Mouse (Mus musculus) liver, embryonic 12.5 days (tissue): ENCODE data around the gene Lcn10. TPM values are rescaled to one million over a fixed set of nuclear protein-coding genes. Genes with fewer than 3 reads are reported as not detected.
"Not testable (repeated sequence)": the region's sequence is repeated elsewhere in the genome, so short reads cannot be mapped to it uniquely, and the experiment has no call there.

Experiments used
- ATAC-seq: fragments of 200-750 bp; cut with Nextera tagmentation; 2 replicates; pipeline ENCODE4 v1.8.0; 2017; ENCODE audit warnings: moderate number of reproducible peaks, mild to moderate bottlenecking, moderate library complexity
- H3K27ac ChIP-seq: fragments of 300-500 bp; sonication (generic); 2 replicates; pipeline ENCODE4 v1.5.1; 2016; ENCODE audit warnings: mild to moderate bottlenecking
- H3K27me3 ChIP-seq: fragments of 300-500 bp; sonication (generic); replicated peaks from 2 replicates; pipeline ENCODE4 v1.6.1; 2016; ENCODE audit warnings: mild to moderate bottlenecking, moderate library complexity
- H3K36me3 ChIP-seq: fragments of 300-500 bp; sonication (generic); 2 replicates; pipeline ENCODE4 v1.6.1; 2016; ENCODE audit warnings: mild to moderate bottlenecking, moderate library complexity
- H3K4me1 ChIP-seq: fragments of 300-500 bp; sonication (generic); 2 replicates; pipeline ENCODE4 v1.6.1; 2016
- H3K4me2 ChIP-seq: fragments of 300-500 bp; sonication (generic); 2 replicates; pipeline ENCODE4 v1.6.1; 2016; ENCODE audit warnings: mild to moderate bottlenecking, moderate library complexity
- H3K4me3 ChIP-seq: fragments of 300-500 bp; sonication (generic); 2 replicates; pipeline ENCODE4 v1.5.1; 2016; ENCODE audit warnings: mild to moderate bottlenecking, moderate library complexity
- H3K9ac ChIP-seq: fragments of 300-500 bp; sonication (generic); 2 replicates; pipeline ENCODE4 v1.6.1; 2016; ENCODE audit warnings: mild to moderate bottlenecking, moderate library complexity
- H3K9me3 ChIP-seq: fragments of 300-500 bp; sonication (generic); replicated peaks from 2 replicates; pipeline ENCODE4 v1.6.1; 2016; ENCODE audit warnings: mild to moderate bottlenecking, moderate library complexity
- WGBS: fragments of 180-500 bp; shearing (Covaris S2); methylation state at CpG from one replicate; pipeline ENCODE4 v1.1.7; 2016; ENCODE audit not compliant: insufficient replicate concordance; 5-methylcytosine and 5-hydroxymethylcytosine counted together
- polyA plus RNA-seq: library from polyadenylated mRNA; unstranded; fragments of >200 nt; fragmentation: Nextera tagmentation; extraction: Ambion mirVana; gene quantifications from 2 replicates; pipeline ENCODE4 v1.2.1, GENCODE M21; 2016

The Lcn10 gene
- polyA plus RNA-seq, 1 experiment from 2014 or later = not detected

GRCm38 (mm10) chr2:25708121-25708520 is 25.6 kb downstream of the Lcn10 start:
- no peak overlapping the region for H3K27ac ChIP-seq
- peaks cover 15% of the 10 kb centered on the region; the same call in 1 of the 2 replicates for H3K4me1 ChIP-seq
- 66% methylated on average over 2 of the region's 2 CpGs for WGBS
- ATAC-seq = no peak
- no peaks in the 10 kb centered on the region for H3K9me3 ChIP-seq
- H3K4me2 ChIP-seq = no peak overlapping the region
- peaks cover 13% of the 10 kb centered on the region for H3K27me3 ChIP-seq
- no peak overlapping the region for H3K4me3 ChIP-seq
- H3K9ac ChIP-seq = no peak overlapping the region
- no peaks in the 10 kb centered on the region for H3K36me3 ChIP-seq

GRCm38 (mm10) chr2:25709056-25709455 is 26.5 kb downstream of the Lcn10 start:
- H3K4me2 ChIP-seq, ATAC-seq, H3K9me3 ChIP-seq, H3K36me3 ChIP-seq, H3K4me3 ChIP-seq, H3K27ac ChIP-seq, H3K9ac ChIP-seq: not testable (repeated sequence)
- Histone ChIP-seq H3K4me1 (peaks cover 15% of the 10 kb centered on the region; the same call in 1 of the 2 replicates), H3K27me3 (peaks cover 13% of the 10 kb centered on the region)
- 69% methylated on average over 1 of the region's 1 CpGs for WGBS

- WGBS = 45% methylated on average over 2 of the region's 2 CpGs
- Histone ChIP-seq H3K4me1 (peaks cover 15% of the 10 kb centered on the region; the same call in 1 of the 2 replicates), H3K27me3 (peaks cover 13% of the 10 kb centered on the region)
- not testable (repeated sequence) for H3K27ac ChIP-seq, H3K9ac ChIP-seq, H3K4me3 ChIP-seq, ATAC-seq, H3K36me3 ChIP-seq, H3K9me3 ChIP-seq, H3K4me2 ChIP-seq
These were observed 27.3 kb downstream of the Lcn10 start for GRCm38 (mm10) chr2:25709791-25710190.

GRCm38 (mm10) chr2:25711641-25712040 is 29.1 kb downstream of the Lcn10 start:
- 37% methylated on average over 3 of the region's 3 CpGs for WGBS
- not testable (repeated sequence) for H3K36me3 ChIP-seq

GRCm38 (mm10) chr2:25717222-25717621 is 34.7 kb downstream of the Lcn10 start:
- no peak overlapping the region for H3K9ac ChIP-seq
- no peak overlapping the region for H3K27ac ChIP-seq
- no peaks in the 10 kb centered on the region for H3K9me3 ChIP-seq
- H3K36me3 ChIP-seq = no peaks in the 10 kb centered on the region
- ATAC-seq = no peak
- no peaks in the 10 kb centered on the region for H3K27me3 ChIP-seq
- H3K4me3 ChIP-seq = no peak overlapping the region
- no peaks in the 10 kb centered on the region for H3K4me1 ChIP-seq
- H3K4me2 ChIP-seq = no peak overlapping the region

More at GRCm38 (mm10) chr2:25711641-25712040, 29.1 kb downstream of the Lcn10 start:
- not testable (repeated sequence) for H3K4me3 ChIP-seq, H3K27me3 ChIP-seq, H3K4me2 ChIP-seq, H3K9ac ChIP-seq, H3K9me3 ChIP-seq, ATAC-seq, H3K27ac ChIP-seq
- peaks cover 15% of the 10 kb centered on the region; the same call in 1 of the 2 replicates for H3K4me1 ChIP-seq

GRCm38 (mm10) chr2:25733199-25733930 is 50.8 kb downstream of the Lcn10 start:
- Histone ChIP-seq H3K9ac (no peak overlapping the region), H3K4me3 (no peak overlapping the region), H3K4me2 (no peak overlapping the region), H3K4me1 (no peaks in the 10 kb centered on the region), H3K36me3 (no peaks in the 10 kb centered on the region), H3K27ac (no peak overlapping the region), H3K9me3 (no peaks in the 10 kb centered on the region), H3K27me3 (no peaks in the 10 kb centered on the region)
- ATAC-seq = no peak
- WGBS = 39% methylated on average over 2 of the region's 2 CpGs

Other genes with a start within 250 kb of the Lcn10 start
- gene Clic3, start 225.9 kb upstream of the Lcn10 start, polyA plus RNA-seq = 0.45 and 0.68 TPM in 2 replicates
- gene Paxx, start 221.6 kb upstream of the Lcn10 start, polyA plus RNA-seq = 9.1 and 11.4 TPM in 2 replicates
- 0.20 and 0.22 TPM in 2 replicates for gene Ptgds, start 212.7 kb upstream of the Lcn10 start, polyA plus RNA-seq
- not detected in 2 replicates for gene Lcn12, start 188.8 kb upstream of the Lcn10 start, polyA plus RNA-seq
- 39.9 and 42.7 TPM in 2 replicates for gene Fbxw5, start 182.0 kb upstream of the Lcn10 start, polyA plus RNA-seq
- gene C8g, start 181.0 kb upstream of the Lcn10 start, polyA plus RNA-seq = 17.4 and 18.8 TPM in 2 replicates
- 22.4 and 24.4 TPM in 2 replicates for gene Traf2, start 135.8 kb upstream of the Lcn10 start, polyA plus RNA-seq
- 293 and 311 TPM in 2 replicates for gene Edf1, start 124.9 kb upstream of the Lcn10 start, polyA plus RNA-seq
- gene Mamdc4, start 107.9 kb upstream of the Lcn10 start, polyA plus RNA-seq = 0.38 and 0.45 TPM in 2 replicates
- gene Phpt1, start 107.5 kb upstream of the Lcn10 start, polyA plus RNA-seq = 67.8 and 69.2 TPM in 2 replicates
- not detected in 2 replicates for gene Ajm1, start 101.0 kb upstream of the Lcn10 start, polyA plus RNA-seq
- 41.8 and 42.9 TPM in 2 replicates for gene Rabl6, start 74.2 kb upstream of the Lcn10 start, polyA plus RNA-seq
- 0.14 and 0.28 TPM in 2 replicates for gene Ccdc183, start 65.0 kb upstream of the Lcn10 start, polyA plus RNA-seq
- 7.1 and 8.0 TPM in 2 replicates for gene Tmem141, start 60.7 kb upstream of the Lcn10 start, polyA plus RNA-seq
- 30.8 and 35.6 TPM in 2 replicates for gene Fcna, start 54.7 kb upstream of the Lcn10 start, polyA plus RNA-seq
- not detected in 2 replicates for gene Lcn8, start 29.6 kb upstream of the Lcn10 start, polyA plus RNA-seq
- gene Lcn5, start 24.8 kb upstream of the Lcn10 start, polyA plus RNA-seq = not detected in 2 replicates
- not detected in 2 replicates for gene Lcn6, start 5.9 kb upstream of the Lcn10 start, polyA plus RNA-seq
- not detected in 2 replicates for gene Obp2a, start 17.3 kb downstream of the Lcn10 start, polyA plus RNA-seq
- 21.7 and 21.8 TPM in 2 replicates for gene Bmyc, start 24.0 kb downstream of the Lcn10 start, polyA plus RNA-seq
- not detected in 2 replicates for gene Obp2b, start 54.3 kb downstream of the Lcn10 start, polyA plus RNA-seq
- not detected in 2 replicates for gene Lcn3, start 82.8 kb downstream of the Lcn10 start, polyA plus RNA-seq
- not detected in 2 replicates for gene Lcn11, start 94.3 kb downstream of the Lcn10 start, polyA plus RNA-seq
- not detected in 2 replicates for gene Gm13539, start 99.5 kb downstream of the Lcn10 start, polyA plus RNA-seq
- gene Glt6d1, start 133.1 kb downstream of the Lcn10 start, polyA plus RNA-seq = not detected in 2 replicates
- gene Lcn9, start 140.4 kb downstream of the Lcn10 start, polyA plus RNA-seq = not detected in 2 replicates
- not detected in 2 replicates for gene Sohlh1, start 164.5 kb downstream of the Lcn10 start, polyA plus RNA-seq
- gene Kcnt1, start 181.0 kb downstream of the Lcn10 start, polyA plus RNA-seq = 0.02 TPM in 1 of 2 replicates, not detected in the other